Mouse (Mus musculus) layer of hippocampus, postnatal 10 days (tissue): ENCODE data around the gene Cd46. TPM values are rescaled to one million over a fixed set of nuclear protein-coding genes. Genes with fewer than 3 reads are reported as not detected.

Experiments
- microRNA-seq, 2 experiments: library from miRNA; unstranded; fragments of <30 nt; microRNA quantifications; one replicate each; pipeline ENCODE4 v1.2.0; 2021
- total RNA-seq, 2 experiments: library from RNA; stranded (reverse); gene quantifications; 2 replicates each; pipeline ENCODE4 v1.2.3; 2021

The Cd46 gene
- total RNA-seq, 2 experiments from 2014 or later, result 4.2 to 5.7 TPM

Small RNA genes lying within 50 kb of the gene (microRNA-seq; reads per million reads assigned to microRNA genes)
- 23.7 to 28.0 reads per million in 2 experiments for gene Mir29b-2
- gene Mir29c, result 159 to 188 reads per million in 2 experiments

Other genes starting within 250 kb of the Cd46 start
- 10 to 100 TPM; 26.5 to 28.1 TPM for gene Cd34, start 153.4 kb downstream of the Cd46 start, total RNA-seq
- gene Cr1l, start 39.3 kb upstream of the Cd46 start, total RNA-seq, result 10 to 100 TPM; 35.9 to 39.0 TPM
- gene Cr2, start 84.5 kb upstream of the Cd46 start, total RNA-seq, result 1 to 10 TPM; 2.1 to 2.7 TPM